Mouse (Mus musculus) ES-E14 (cell line): Measurements from ENCODE around the gene Aif1.

Source experiments
- CHD2 ChIP-seq: IDR thresholded peaks from 2 replicates; pipeline ENCODE4 v1.6.1; 2014; ENCODE audit warnings: mild to moderate bottlenecking, low read depth, low read length, inconsistent platforms
- HCFC1 ChIP-seq: IDR thresholded peaks from 2 replicates; pipeline ENCODE4 v1.6.1; 2012; ENCODE audit warnings: low read length, inconsistent platforms, borderline replicate concordance; ENCODE audit not compliant: insufficient read depth
- MAFK ChIP-seq: IDR thresholded peaks from 2 replicates; pipeline ENCODE4 v1.6.1; 2014; ENCODE audit warnings: mild to moderate bottlenecking, low read depth, low read length, inconsistent platforms; ENCODE audit not compliant: insufficient read depth

GRCm38 (mm10) chr17:35222299-35222698 lies 46.4 kb upstream of the Aif1 start:
- TF ChIP-seq HCFC1 (no peak), CHD2 (no peak), MAFK (no peak)
